ENCODE assay signal across 10 mouse cellular contexts in genomic region chr2:169777242-169777641, GRCm38 (mm10).
DNase-seq lines count a peak whose midpoint lies in the region; ATAC-seq lines count a peak whose summit lies in the region.
"Had no signal": no experiment of that assay in that cellular context is flagged by ENCODE, and none has a peak within 500 bp of the region (broad histone marks: within the 10 kb centered on the region; RNA-seq: fewer than 3 reads in every experiment).

No protein-coding gene starts in this region.

- H3K27ac ChIP-seq in heart, embryonic 11.5 days (ENCODE audit: low read depth, low read length) = no peak overlapping the region
- no peak overlapping the region for H3K27ac ChIP-seq in heart, embryonic 16.5 days (ENCODE audit: low read length)
- H3K27ac ChIP-seq in forebrain, embryonic 10.5 days = no peak overlapping the region
- H3K27ac ChIP-seq: embryonic facial prominence, embryonic 15.5 days; midbrain, embryonic 13.5 days had no signal

- ATAC-seq in heart, embryonic 11.5 days (replicated peaks; ENCODE audit: insufficient number of reproducible peaks, low FRiP score, low TSS enrichment) = no peak
- peak; percentile 46; the same call in 1 of the 2 replicates for ATAC-seq in heart, embryonic 16.5 days (replicated peaks; ENCODE audit: extremely low read depth, insufficient read depth, low FRiP score)
- no peak for ATAC-seq in inflammation-experienced regulatory T-cells, adult 6 months
- ATAC-seq: midbrain, embryonic 13.5 days had no signal

- H3K9me3 ChIP-seq in heart, embryonic 11.5 days (replicated peaks; ENCODE audit: control insufficient read depth, low read length) = no peaks in the 10 kb centered on the region
- no peaks in the 10 kb centered on the region for H3K9me3 ChIP-seq in heart, embryonic 16.5 days (replicated peaks; ENCODE audit: control insufficient read depth, low read length)
- H3K9me3 ChIP-seq in forebrain, embryonic 10.5 days = no peaks in the 10 kb centered on the region
- H3K9me3 ChIP-seq: embryonic facial prominence, embryonic 15.5 days; midbrain, embryonic 13.5 days had no signal

- no peaks in the 10 kb centered on the region for H3K27me3 ChIP-seq in heart, embryonic 11.5 days (ENCODE audit: control insufficient read depth, insufficient read depth, low read length)
- H3K27me3 ChIP-seq in heart, embryonic 16.5 days (ENCODE audit: control insufficient read depth, insufficient read depth, low read length) = peaks cover 2% of the 10 kb centered on the region; the same call in 1 of the 2 replicates
- H3K27me3 ChIP-seq in forebrain, embryonic 10.5 days (ENCODE audit: poor library complexity, severe bottlenecking) = no peaks in the 10 kb centered on the region
- H3K27me3 ChIP-seq: embryonic facial prominence, embryonic 15.5 days; midbrain, embryonic 13.5 days had no signal

- WGBS in heart, embryonic 11.5 days (ENCODE audit: insufficient replicate concordance) = 42% methylated on average over 4 of the region's 4 CpGs
- WGBS in heart, embryonic 16.5 days = 32% methylated on average over 4 of the region's 4 CpGs
- 70% methylated on average over 4 of the region's 4 CpGs for WGBS in forebrain, embryonic 10.5 days

- 0 out of 2 replicates have a peak, but pooled peaks cover 8% of the 10 kb centered on the region for H3K4me1 ChIP-seq in heart, embryonic 11.5 days (ENCODE audit: control insufficient read depth, insufficient read depth, low read length)
- no peaks in the 10 kb centered on the region for H3K4me1 ChIP-seq in heart, embryonic 16.5 days (ENCODE audit: control insufficient read depth, insufficient read depth, low read length)
- peaks cover 4% of the 10 kb centered on the region; the same call in 1 of the 2 replicates for H3K4me1 ChIP-seq in forebrain, embryonic 10.5 days
- H3K4me1 ChIP-seq: midbrain, embryonic 13.5 days had no signal

- H3K36me3 ChIP-seq in heart, embryonic 11.5 days (ENCODE audit: control insufficient read depth, insufficient read depth, low read length) = no peaks in the 10 kb centered on the region
- no peaks in the 10 kb centered on the region for H3K36me3 ChIP-seq in heart, embryonic 16.5 days (ENCODE audit: control insufficient read depth, insufficient read depth)
- no peaks in the 10 kb centered on the region for H3K36me3 ChIP-seq in forebrain, embryonic 10.5 days (replicated peaks)
- H3K36me3 ChIP-seq: embryonic facial prominence, embryonic 15.5 days; midbrain, embryonic 13.5 days had no signal

- no peak overlapping the region for H3K4me3 ChIP-seq in heart, embryonic 11.5 days (ENCODE audit: low read depth, low read length)
- no peak overlapping the region for H3K4me3 ChIP-seq in heart, embryonic 16.5 days (ENCODE audit: low read length)
- no peak overlapping the region for H3K4me3 ChIP-seq in forebrain, embryonic 10.5 days
- H3K4me3 ChIP-seq: embryonic facial prominence, embryonic 15.5 days; midbrain, embryonic 13.5 days had no signal

- DNase-seq in heart, adult 11 months = peak; percentile 97
- peak; percentile 69 for DNase-seq in kidney, postnatal 10 days
- DNase-seq in lung, postnatal 36 days = peak; percentile 37
- no peak for DNase-seq in urinary bladder, postnatal 10 days (ENCODE audit: low spot score)
- DNase-seq in forebrain, embryonic 10.5 days (ENCODE audit: extremely low spot score, low spot score) = no peak

- no peak overlapping the region for H3K9ac ChIP-seq in heart, embryonic 11.5 days (ENCODE audit: low read depth, low read length)
- no peak overlapping the region for H3K9ac ChIP-seq in heart, embryonic 16.5 days (ENCODE audit: low read length)
- H3K9ac ChIP-seq: embryonic facial prominence, embryonic 15.5 days; midbrain, embryonic 13.5 days had no signal

- no peak overlapping the region for H3K4me2 ChIP-seq in heart, embryonic 11.5 days
- no peak overlapping the region for H3K4me2 ChIP-seq in heart, embryonic 16.5 days (ENCODE audit: low read depth, low read length)
- H3K4me2 ChIP-seq: embryonic facial prominence, embryonic 15.5 days; midbrain, embryonic 13.5 days had no signal

Comparison
In these comparisons a context has a peak if more than half of its experiments do, and no peak if none do; other contexts are left out.
1. DNase-seq: peak in heart, adult 11 months (single experiment), kidney, postnatal 10 days (single experiment) and lung, postnatal 36 days (single experiment); none in urinary bladder, postnatal 10 days (single experiment) and forebrain, embryonic 10.5 days (single experiment).